Mouse (Mus musculus) midbrain, embryonic 15.5 days (tissue): Measurements from ENCODE around the gene Fnbp1. TPM values are rescaled to one million over a fixed set of nuclear protein-coding genes. Genes with fewer than 3 reads are reported as not detected.

Experiments
- ATAC-seq: fragments of 200-750 bp; cut with Nextera tagmentation; replicated peaks from 2 replicates; pipeline ENCODE4 v1.8.0; 2017; ENCODE audit warnings: moderate TSS enrichment
- H3K27ac ChIP-seq: fragments of 300-500 bp; sonication (generic); 2 replicates; pipeline ENCODE4 v1.5.1; 2015; ENCODE audit warnings: mild to moderate bottlenecking, inconsistent platforms
- H3K27me3 ChIP-seq: fragments of 300-500 bp; sonication (generic); replicated peaks from 2 replicates; pipeline ENCODE4 v1.6.1; 2015; ENCODE audit warnings: inconsistent platforms
- H3K36me3 ChIP-seq: fragments of 300-500 bp; sonication (generic); replicated peaks from 2 replicates; pipeline ENCODE4 v1.6.1; 2015; ENCODE audit warnings: inconsistent platforms
- H3K4me1 ChIP-seq: fragments of 300-500 bp; sonication (generic); 2 replicates; pipeline ENCODE4 v1.6.1; 2015; ENCODE audit warnings: inconsistent platforms
- H3K4me2 ChIP-seq: fragments of 300-500 bp; sonication (generic); 2 replicates; pipeline ENCODE4 v1.6.1; 2015; ENCODE audit warnings: inconsistent platforms, mild to moderate bottlenecking, moderate library complexity
- H3K4me3 ChIP-seq: fragments of 300-500 bp; sonication (generic); 2 replicates; pipeline ENCODE4 v1.5.1; 2015; ENCODE audit warnings: mild to moderate bottlenecking, inconsistent platforms
- H3K9ac ChIP-seq: fragments of 300-500 bp; sonication (generic); 2 replicates; pipeline ENCODE4 v1.6.1; 2015; ENCODE audit warnings: mild to moderate bottlenecking, inconsistent platforms
- H3K9me3 ChIP-seq: fragments of 300-500 bp; sonication (generic); 2 replicates; pipeline ENCODE4 v1.6.1; 2016; ENCODE audit warnings: inconsistent platforms
- WGBS: fragments of 180-500 bp; shearing (Covaris S2); methylation state at CpG from one replicate; pipeline ENCODE4 v1.1.7; 2015; ENCODE audit warnings: mixed read lengths; 5-methylcytosine and 5-hydroxymethylcytosine counted together
- polyA plus RNA-seq: library from polyadenylated mRNA; unstranded; fragments of >200 nt; fragmentation: Nextera tagmentation; extraction: Ambion mirVana; gene quantifications from 2 replicates; pipeline ENCODE4 v1.2.1, GENCODE M21; 2015

Fnbp1 gene
- polyA plus RNA-seq, 1 experiment from 2014 or later, result 29.6 TPM

GRCm38 (mm10) chr2:31086543-31086942 is 55.3 kb downstream of the Fnbp1 start:
- H3K4me2 ChIP-seq, result no peak overlapping the region
- ATAC-seq, result no peak
- H3K27me3 ChIP-seq, result no peaks in the 10 kb centered on the region
- H3K27ac ChIP-seq, result no peak overlapping the region
- H3K9ac ChIP-seq, result no peak overlapping the region
- H3K9me3 ChIP-seq, result no peaks in the 10 kb centered on the region
- H3K4me3 ChIP-seq, result no peak overlapping the region
- no peaks in the 10 kb centered on the region; the same call in 1 of the 2 replicates for H3K36me3 ChIP-seq
- peaks cover 13% of the 10 kb centered on the region for H3K4me1 ChIP-seq

- 94% methylated on average over 9 of the region's 9 CpGs for WGBS
- Histone ChIP-seq H3K9me3 (no peaks in the 10 kb centered on the region), H3K27ac (no peak overlapping the region), H3K27me3 (no peaks in the 10 kb centered on the region), H3K9ac (no peak overlapping the region), H3K4me3 (no peak overlapping the region), H3K4me2 (no peak overlapping the region), H3K36me3 (no peaks in the 10 kb centered on the region; the same call in 1 of the 2 replicates), H3K4me1 (peaks cover 13% of the 10 kb centered on the region)
- ATAC-seq, result no peak
These were observed 57.5 kb downstream of the Fnbp1 start for GRCm38 (mm10) chr2:31084169-31084850.

DNA sequence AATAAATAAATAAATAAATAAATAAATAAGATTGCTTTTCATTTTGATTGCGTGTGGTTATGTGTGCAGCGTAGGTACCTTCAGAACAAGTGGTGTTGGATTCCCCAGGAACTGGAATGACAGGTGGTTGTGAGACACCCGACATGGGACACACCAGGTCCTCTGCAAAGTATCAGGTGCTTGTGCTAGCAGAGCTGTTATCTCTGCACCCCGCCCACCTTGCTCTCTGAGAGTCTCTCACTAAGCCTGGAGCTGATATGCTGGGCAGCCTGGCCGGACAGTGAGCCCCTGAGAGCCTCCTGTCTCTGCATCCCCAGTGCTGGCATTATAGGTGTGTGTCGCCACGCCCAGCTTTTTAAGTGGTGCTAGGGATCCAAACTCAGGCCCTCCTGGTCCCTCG is 58.4 kb downstream of the Fnbp1 start:
- Histone ChIP-seq H3K36me3 (no peaks in the 10 kb centered on the region; the same call in 1 of the 2 replicates), H3K9ac (no peak overlapping the region), H3K4me1 (peaks cover 10% of the 10 kb centered on the region), H3K9me3 (no peaks in the 10 kb centered on the region), H3K27me3 (no peaks in the 10 kb centered on the region), H3K4me3 (no peak overlapping the region), H3K27ac (no peak overlapping the region), H3K4me2 (no peak overlapping the region)
- 96% methylated on average over 8 of the region's 8 CpGs for WGBS
- no peak for ATAC-seq

- WGBS, result 95% methylated on average over 17 of the region's 17 CpGs
- no peaks in the 10 kb centered on the region for H3K27me3 ChIP-seq
- peaks cover 3% of the 10 kb centered on the region; the same call in 1 of the 2 replicates for H3K4me1 ChIP-seq
These were observed 59.2 kb downstream of the Fnbp1 start for GRCm38 (mm10) chr2:31082639-31083038.

GRCm38 (mm10) chr2:31081349-31081748 is 60.5 kb downstream of the Fnbp1 start:
- Histone ChIP-seq H3K36me3 (no peaks in the 10 kb centered on the region; the same call in 1 of the 2 replicates), H3K4me1 (no peaks in the 10 kb centered on the region), H3K9ac (no peak overlapping the region), H3K4me2 (no peak overlapping the region), H3K27me3 (no peaks in the 10 kb centered on the region), H3K9me3 (no peaks in the 10 kb centered on the region), H3K4me3 (no peak overlapping the region), H3K27ac (no peak overlapping the region)
- ATAC-seq, result no peak
- WGBS, result 70% methylated on average over 4 of the region's 4 CpGs

More at GRCm38 (mm10) chr2:31082639-31083038, 59.2 kb downstream of the Fnbp1 start:
- Histone ChIP-seq H3K36me3 (no peaks in the 10 kb centered on the region; the same call in 1 of the 2 replicates), H3K27ac (no peak overlapping the region), H3K9ac (no peak overlapping the region), H3K4me2 (no peak overlapping the region), H3K4me3 (no peak overlapping the region), H3K9me3 (no peaks in the 10 kb centered on the region)
- no peak for ATAC-seq

- Histone ChIP-seq H3K4me2 (no peak overlapping the region), H3K9me3 (no peaks in the 10 kb centered on the region), H3K9ac (no peak overlapping the region), H3K27ac (no peak overlapping the region), H3K4me1 (no peaks in the 10 kb centered on the region), H3K4me3 (no peak overlapping the region), H3K36me3 (no peaks in the 10 kb centered on the region; the same call in 1 of the 2 replicates), H3K27me3 (no peaks in the 10 kb centered on the region)
- ATAC-seq, result no peak
- WGBS, result 78% methylated on average over 6 of the region's 6 CpGs
These were observed 62.7 kb downstream of the Fnbp1 start for GRCm38 (mm10) chr2:31079117-31079516.

GRCm38 (mm10) chr2:31077574-31077973 is 64.2 kb downstream of the Fnbp1 start:
- H3K4me3 ChIP-seq, result no peak overlapping the region
- no peaks in the 10 kb centered on the region for H3K4me1 ChIP-seq
- no peak overlapping the region for H3K9ac ChIP-seq
- H3K27ac ChIP-seq, result no peak overlapping the region
- 89% methylated on average over 5 of the region's 5 CpGs for WGBS
- no peak overlapping the region for H3K4me2 ChIP-seq
- ATAC-seq, result no peak
- no peaks in the 10 kb centered on the region for H3K36me3 ChIP-seq
- H3K27me3 ChIP-seq, result no peaks in the 10 kb centered on the region
- H3K9me3 ChIP-seq, result no peaks in the 10 kb centered on the region

- no peaks in the 10 kb centered on the region for H3K36me3 ChIP-seq
- no peaks in the 10 kb centered on the region for H3K27me3 ChIP-seq
- H3K9me3 ChIP-seq, result no peaks in the 10 kb centered on the region
- no peak overlapping the region for H3K4me3 ChIP-seq
- no peak overlapping the region for H3K9ac ChIP-seq
- H3K4me2 ChIP-seq, result no peak overlapping the region
- H3K27ac ChIP-seq, result no peak overlapping the region
- no peaks in the 10 kb centered on the region for H3K4me1 ChIP-seq
- no peak for ATAC-seq
- WGBS, result 93% methylated on average over 16 of the region's 16 CpGs
These were observed 65.3 kb downstream of the Fnbp1 start for GRCm38 (mm10) chr2:31076351-31077140.

DNA sequence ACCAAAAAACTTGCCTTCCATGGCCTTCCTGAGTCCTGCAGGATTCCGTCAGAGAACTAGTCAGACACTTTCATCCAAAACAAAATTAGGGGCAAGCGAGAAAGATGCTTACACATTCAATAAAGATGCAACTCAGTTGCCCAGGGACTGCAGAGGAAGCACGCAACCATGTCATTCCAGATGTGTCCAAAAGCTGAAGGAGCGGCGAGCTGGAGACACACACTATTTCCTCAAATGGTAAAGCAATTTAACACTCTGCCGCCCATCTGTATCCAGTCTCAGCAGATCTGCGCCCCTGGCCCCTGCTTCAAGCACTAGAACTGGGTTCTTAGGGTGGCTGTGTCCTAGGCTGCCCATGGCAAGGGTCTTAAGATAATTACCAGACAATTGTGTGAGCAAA is 66.0 kb downstream of the Fnbp1 start:
- no peak overlapping the region for H3K4me2 ChIP-seq
- H3K27me3 ChIP-seq, result no peaks in the 10 kb centered on the region
- H3K9ac ChIP-seq, result no peak overlapping the region
- no peaks in the 10 kb centered on the region for H3K36me3 ChIP-seq
- no peak for ATAC-seq
- H3K4me3 ChIP-seq, result no peak overlapping the region
- WGBS, result 72% methylated on average over 7 of the region's 7 CpGs
- H3K4me1 ChIP-seq, result no peaks in the 10 kb centered on the region
- no peaks in the 10 kb centered on the region for H3K9me3 ChIP-seq
- H3K27ac ChIP-seq, result no peak overlapping the region

DNA sequence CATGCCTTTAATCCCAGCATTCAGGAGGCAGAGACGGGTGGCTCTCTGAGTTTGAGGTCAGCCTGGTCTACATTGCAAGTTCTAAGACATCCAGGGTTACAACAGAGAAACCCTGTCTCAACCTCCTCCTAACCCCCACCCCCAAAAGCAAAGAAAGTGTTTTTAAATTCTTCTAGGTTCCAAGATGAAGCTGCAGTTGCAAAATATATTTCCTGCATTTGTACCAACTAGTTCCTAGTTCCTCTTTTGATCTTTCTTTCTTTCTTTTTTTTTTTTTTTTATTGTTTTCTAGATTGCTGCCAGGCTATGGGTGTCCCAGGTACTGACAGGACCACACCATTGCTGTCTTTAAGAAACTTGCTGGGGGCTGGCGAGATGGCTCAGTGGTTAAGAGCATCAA is 66.6 kb downstream of the Fnbp1 start:
- Histone ChIP-seq H3K36me3 (no peaks in the 10 kb centered on the region), H3K27me3 (no peaks in the 10 kb centered on the region), H3K4me3 (no peak overlapping the region), H3K9ac (no peak overlapping the region), H3K4me1 (no peaks in the 10 kb centered on the region), H3K9me3 (no peaks in the 10 kb centered on the region), H3K4me2 (no peak overlapping the region), H3K27ac (no peak overlapping the region)
- ATAC-seq, result no peak
- 95% methylated on average over 2 of the region's 2 CpGs for WGBS

DNA sequence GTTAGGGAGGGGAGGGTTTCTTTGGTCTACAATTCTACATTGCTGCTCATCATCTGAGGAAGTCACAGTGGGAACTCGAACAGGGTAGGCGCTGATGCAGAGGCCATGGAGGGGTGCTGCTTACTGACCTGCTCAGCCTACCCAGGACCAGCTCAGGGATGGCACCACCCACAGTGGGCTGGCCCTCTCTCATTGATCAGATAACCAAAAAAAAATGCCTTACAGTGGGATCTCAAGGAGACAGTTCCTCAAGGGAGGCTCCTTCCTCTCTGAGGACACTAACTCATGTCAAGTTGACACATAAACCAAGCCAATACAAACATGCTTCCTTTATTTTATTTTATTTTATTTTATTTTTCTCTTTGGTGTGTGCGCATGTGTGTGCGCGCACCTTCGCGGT is 72.3 kb downstream of the Fnbp1 start:
- ATAC-seq, result no peak
- Histone ChIP-seq H3K27me3 (no peaks in the 10 kb centered on the region), H3K4me3 (no peak overlapping the region), H3K9me3 (no peaks in the 10 kb centered on the region), H3K4me2 (no peak overlapping the region), H3K9ac (no peak overlapping the region), H3K27ac (peak overlapping the region; percentile 71; the same call in 1 of the 2 replicates), H3K36me3 (no peaks in the 10 kb centered on the region), H3K4me1 (0 out of 2 replicates have a peak, but pooled peaks cover 4% of the 10 kb centered on the region)
- 90% methylated on average over 7 of the region's 7 CpGs for WGBS

- H3K4me2 ChIP-seq, result no peak overlapping the region
- H3K4me1 ChIP-seq, result 0 out of 2 replicates have a peak, but pooled peaks cover 4% of the 10 kb centered on the region
- H3K4me3 ChIP-seq, result no peak overlapping the region
- no peak for ATAC-seq
- no peaks in the 10 kb centered on the region for H3K27me3 ChIP-seq
- WGBS, result 79% methylated on average over 4 of the region's 4 CpGs
- no peak overlapping the region for H3K9ac ChIP-seq
- no peaks in the 10 kb centered on the region for H3K36me3 ChIP-seq
- no peaks in the 10 kb centered on the region for H3K9me3 ChIP-seq
- peak overlapping the region; percentile 71 for H3K27ac ChIP-seq
These were observed 72.7 kb downstream of the Fnbp1 start for GRCm38 (mm10) chr2:31069114-31069445.
